Mouse (Mus musculus): ENCODE data around the gene Elp5. TPM values are rescaled to one million over a fixed set of nuclear protein-coding genes. Genes with fewer than 3 reads are reported as not detected.

Gene Elp5
- polyA plus RNA-seq, 1 experiment from 2014 or later: 97.8 TPM

MicroRNAs within 50 kb of the gene (microRNA counts, 519-probe panel; counts per million panel counts)
- not detected for microRNA mmu-miR-324-3p
- microRNA mmu-miR-324-5p: 2,873 counts per million, percentile 70 among the panel's probes with 10 or more counts

Small RNA genes within 50 kb of the gene (microRNA-seq; reads per million reads assigned to microRNA genes)
- gene Gm44349 (not detected), gene Mir324 (2,248 reads per million, percentile 84 among the genes with 10 or more reads in this experiment)

Other genes starting within 250 kb of the Elp5 start
- gene Polr2a, start 223.9 kb downstream of the Elp5 start, polyA plus RNA-seq (2015; fragmentation: Nextera tagmentation; extraction: Ambion mirVana): 10.9 and 18.3 TPM in 2 replicates
- 0.16 and 0.48 TPM in 2 replicates for gene Slc35g3, start 220.5 kb downstream of the Elp5 start, polyA plus RNA-seq (2015; fragmentation: Nextera tagmentation; extraction: Ambion mirVana)
- 3.1 and 3.8 TPM in 2 replicates for gene Zbtb4, start 216.6 kb downstream of the Elp5 start, polyA plus RNA-seq (2015; fragmentation: Nextera tagmentation; extraction: Ambion mirVana)
- 5.4 and 7.5 TPM in 2 replicates for gene Chrnb1, start 186.6 kb downstream of the Elp5 start, polyA plus RNA-seq (2015; fragmentation: Nextera tagmentation; extraction: Ambion mirVana)
- gene Fgf11, start 180.7 kb downstream of the Elp5 start, polyA plus RNA-seq (2015; fragmentation: Nextera tagmentation; extraction: Ambion mirVana): 1.8 and 2.9 TPM in 2 replicates
- gene Tmem102, start 176.9 kb downstream of the Elp5 start, polyA plus RNA-seq (2015; fragmentation: Nextera tagmentation; extraction: Ambion mirVana): 1.1 and 2.6 TPM in 2 replicates
- gene Gm39566, start 167.2 kb downstream of the Elp5 start, polyA plus RNA-seq (2015; fragmentation: Nextera tagmentation; extraction: Ambion mirVana): not detected in 2 replicates
- not detected in 2 replicates for gene Spem2, start 164.1 kb downstream of the Elp5 start, polyA plus RNA-seq (2015; fragmentation: Nextera tagmentation; extraction: Ambion mirVana)
- gene Spem1, start 160.3 kb downstream of the Elp5 start, polyA plus RNA-seq (2015; fragmentation: Nextera tagmentation; extraction: Ambion mirVana): not detected in 2 replicates
- 1.6 and 2.2 TPM in 2 replicates for gene Nlgn2, start 144.7 kb downstream of the Elp5 start, polyA plus RNA-seq (2015; fragmentation: Nextera tagmentation; extraction: Ambion mirVana)
- 291 and 359 TPM in 2 replicates for gene Tmem256, start 144.0 kb downstream of the Elp5 start, polyA plus RNA-seq (2015; fragmentation: Nextera tagmentation; extraction: Ambion mirVana)
- gene Plscr3, start 136.1 kb downstream of the Elp5 start, polyA plus RNA-seq (2015; fragmentation: Nextera tagmentation; extraction: Ambion mirVana): 68.5 and 81.4 TPM in 2 replicates
- gene Tnk1, start 123.8 kb downstream of the Elp5 start, polyA plus RNA-seq (2015; fragmentation: Nextera tagmentation; extraction: Ambion mirVana): 0.31 and 0.80 TPM in 2 replicates
- gene Tmem95, start 104.5 kb downstream of the Elp5 start, polyA plus RNA-seq (2015; fragmentation: Nextera tagmentation; extraction: Ambion mirVana): not detected in 2 replicates
- gene Kctd11, start 101.1 kb downstream of the Elp5 start, polyA plus RNA-seq (2015; fragmentation: Nextera tagmentation; extraction: Ambion mirVana): 3.3 and 5.7 TPM in 2 replicates
- gene Acap1, start 87.0 kb downstream of the Elp5 start, polyA plus RNA-seq (2015; fragmentation: Nextera tagmentation; extraction: Ambion mirVana): 4.5 and 14.8 TPM in 2 replicates
- 3.7 and 5.8 TPM in 2 replicates for gene 2810408A11Rik, start 81.5 kb downstream of the Elp5 start, polyA plus RNA-seq (2015; fragmentation: Nextera tagmentation; extraction: Ambion mirVana)
- 5.2 and 7.0 TPM in 2 replicates for gene Neurl4, start 81.4 kb downstream of the Elp5 start, polyA plus RNA-seq (2015; fragmentation: Nextera tagmentation; extraction: Ambion mirVana)
- 44.8 and 54.9 TPM in 2 replicates for gene Gps2, start 68.6 kb downstream of the Elp5 start, polyA plus RNA-seq (2015; fragmentation: Nextera tagmentation; extraction: Ambion mirVana)
- gene Eif5a, start 60.6 kb downstream of the Elp5 start, polyA plus RNA-seq (2015; fragmentation: Nextera tagmentation; extraction: Ambion mirVana): 975 and 1,130 TPM in 2 replicates
- 5.5 and 5.7 TPM in 2 replicates for gene Ybx2, start 46.7 kb downstream of the Elp5 start, polyA plus RNA-seq (2015; fragmentation: Nextera tagmentation; extraction: Ambion mirVana)
- 42.0 and 42.6 TPM in 2 replicates for gene Slc2a4, start 34.3 kb downstream of the Elp5 start, polyA plus RNA-seq (2015; fragmentation: Nextera tagmentation; extraction: Ambion mirVana)
- 3.8 and 13.9 TPM in 2 replicates for gene Cldn7, start 17.7 kb downstream of the Elp5 start, polyA plus RNA-seq (2015; fragmentation: Nextera tagmentation; extraction: Ambion mirVana)
- gene Ctdnep1, start 1.4 kb downstream of the Elp5 start, polyA plus RNA-seq (2015; fragmentation: Nextera tagmentation; extraction: Ambion mirVana): 19.9 and 21.6 TPM in 2 replicates
- 402 and 455 TPM in 2 replicates for gene Gabarap, start 8.6 kb upstream of the Elp5 start, polyA plus RNA-seq (2015; fragmentation: Nextera tagmentation; extraction: Ambion mirVana)
- gene Phf23, start 13.3 kb upstream of the Elp5 start, polyA plus RNA-seq (2015; fragmentation: Nextera tagmentation; extraction: Ambion mirVana): 38.4 and 42.4 TPM in 2 replicates
- 17.4 and 24.8 TPM in 2 replicates for gene Dvl2, start 18.1 kb upstream of the Elp5 start, polyA plus RNA-seq (2015; fragmentation: Nextera tagmentation; extraction: Ambion mirVana)
- gene Acadvl, start 32.9 kb upstream of the Elp5 start, polyA plus RNA-seq (2015; fragmentation: Nextera tagmentation; extraction: Ambion mirVana): 200 and 235 TPM in 2 replicates
- gene Dlg4, start 34.4 kb upstream of the Elp5 start, polyA plus RNA-seq (2015; fragmentation: Nextera tagmentation; extraction: Ambion mirVana): 4.8 and 5.1 TPM in 2 replicates
- 0.29 TPM in 1 of 2 replicates, not detected in the other for gene Asgr1, start 71.6 kb upstream of the Elp5 start, polyA plus RNA-seq (2015; fragmentation: Nextera tagmentation; extraction: Ambion mirVana)
- 0.22 TPM in 1 of 2 replicates, not detected in the other for gene Asgr2, start 110.1 kb upstream of the Elp5 start, polyA plus RNA-seq (2015; fragmentation: Nextera tagmentation; extraction: Ambion mirVana)
- gene Mgl2, start 147.8 kb upstream of the Elp5 start, polyA plus RNA-seq (2015; fragmentation: Nextera tagmentation; extraction: Ambion mirVana): 0.40 and 0.82 TPM in 2 replicates
- gene Clec10a, start 173.7 kb upstream of the Elp5 start, polyA plus RNA-seq (2015; fragmentation: Nextera tagmentation; extraction: Ambion mirVana): 0.40 and 0.67 TPM in 2 replicates
- gene Slc16a11, start 230.2 kb upstream of the Elp5 start, polyA plus RNA-seq (2015; fragmentation: Nextera tagmentation; extraction: Ambion mirVana): 0.54 and 0.65 TPM in 2 replicates
- 4.5 and 5.2 TPM in 2 replicates for gene Slc16a13, start 238.5 kb upstream of the Elp5 start, polyA plus RNA-seq (2015; fragmentation: Nextera tagmentation; extraction: Ambion mirVana)
- 18.1 and 19.8 TPM in 2 replicates for gene Bcl6b, start 247.3 kb upstream of the Elp5 start, polyA plus RNA-seq (2015; fragmentation: Nextera tagmentation; extraction: Ambion mirVana)